Mouse (Mus musculus): ENCODE measurements around the gene Olfr635. TPM values are rescaled to one million over a fixed set of nuclear protein-coding genes. Genes with fewer than 3 reads are reported as not detected.
"Not testable (repeated sequence)": the region's sequence is repeated elsewhere in the genome, so short reads cannot be mapped to it uniquely, and the experiment has no call there.

The Olfr635 gene
- polyA plus RNA-seq (2016; fragmentation: Nextera tagmentation; extraction: Ambion mirVana): not detected in 2 replicates

GRCm38 (mm10) chr7:103970852-103971251, at the start of gene Olfr635:
Gene Olfr635, plus strand, starts transcription at chr7:103971152.
- H3K9me3 ChIP-seq: no peaks in the 10 kb centered on the region
- no peaks in the 10 kb centered on the region for H3K36me3 ChIP-seq
- WGBS: 69% methylated on average over 1 of the region's 1 CpGs
- ATAC-seq (ENCODE audit: insufficient number of reproducible peaks, insufficient read depth, low FRiP score, low TSS enrichment, low read depth): no peak
- H3K9ac ChIP-seq (replicated peaks): no peak within 1 kb of the TSS
- no peak within 1 kb of the TSS for H3K4me2 ChIP-seq
- no peak within 1 kb of the TSS for H3K4me3 ChIP-seq (replicated peaks)
- H3K4me1 ChIP-seq (replicated peaks): no peaks in the 10 kb centered on the region
- no peak within 1 kb of the TSS for H3K27ac ChIP-seq
- H3K27me3 ChIP-seq: no peaks in the 10 kb centered on the region

- no peak within 1 kb of the TSS for H3K4me3 ChIP-seq (replicated peaks)
- H3K4me1 ChIP-seq (replicated peaks): no peaks in the 10 kb centered on the region
- no peaks in the 10 kb centered on the region for H3K27me3 ChIP-seq
- no peak for ATAC-seq (ENCODE audit: insufficient number of reproducible peaks, insufficient read depth, low FRiP score, low TSS enrichment, low read depth)
- no peak within 1 kb of the TSS for H3K9ac ChIP-seq (replicated peaks)
- no peaks in the 10 kb centered on the region for H3K36me3 ChIP-seq
- no peak within 1 kb of the TSS for H3K27ac ChIP-seq
- H3K9me3 ChIP-seq: no peaks in the 10 kb centered on the region
- no peak within 1 kb of the TSS for H3K4me2 ChIP-seq
Measured at GRCm38 (mm10) chr7:103928525-103928924, 42.4 kb upstream of the Olfr635 start, which contains the start of gene Olfr631. Gene Olfr631, plus strand, starts transcription at chr7:103928825.

- ATAC-seq (ENCODE audit: insufficient number of reproducible peaks, insufficient read depth, low FRiP score, low TSS enrichment, low read depth): no peak
- Histone ChIP-seq H3K27ac (no peak within 1 kb of the TSS), H3K9ac (replicated peaks) (no peak within 1 kb of the TSS), H3K4me1 (replicated peaks) (no peaks in the 10 kb centered on the region), H3K4me2 (no peak within 1 kb of the TSS), H3K9me3 (no peaks in the 10 kb centered on the region), H3K4me3 (replicated peaks) (no peak within 1 kb of the TSS), H3K36me3 (no peaks in the 10 kb centered on the region), H3K27me3 (no peaks in the 10 kb centered on the region)
- 73% methylated on average over 2 of the region's 2 CpGs for WGBS
Measured at GRCm38 (mm10) chr7:103934264-103934663, 36.7 kb upstream of the Olfr635 start, which contains the start of gene Olfr632. Gene Olfr632, plus strand, starts transcription at chr7:103934347.

GRCm38 (mm10) chr7:103942730-103943129, 28.2 kb upstream of the Olfr635 start:
- Histone ChIP-seq H3K27ac (no peak overlapping the region), H3K36me3 (no peaks in the 10 kb centered on the region), H3K27me3 (no peaks in the 10 kb centered on the region), H3K9me3 (no peaks in the 10 kb centered on the region), H3K4me1 (replicated peaks) (no peaks in the 10 kb centered on the region), H3K9ac (replicated peaks) (no peak overlapping the region), H3K4me2 (no peak overlapping the region), H3K4me3 (replicated peaks) (no peak overlapping the region)
- no peak for ATAC-seq (ENCODE audit: insufficient number of reproducible peaks, insufficient read depth, low FRiP score, low TSS enrichment, low read depth)
- 34% methylated on average over 2 of the region's 2 CpGs for WGBS

- ATAC-seq (ENCODE audit: insufficient number of reproducible peaks, insufficient read depth, low FRiP score, low TSS enrichment, low read depth): no peak
Measured at GRCm38 (mm10) chr7:103944137-103944536, 26.8 kb upstream of the Olfr635 start, which contains the start of gene Olfr633. Gene Olfr633, plus strand, starts transcription at chr7:103944437.

GRCm38 (mm10) chr7:103966873-103967272, 4.1 kb upstream of the Olfr635 start:
- not testable (repeated sequence) for H3K9me3 ChIP-seq; ATAC-seq (ENCODE audit: insufficient number of reproducible peaks, insufficient read depth, low FRiP score, low TSS enrichment, low read depth); H3K27ac ChIP-seq; H3K4me1 ChIP-seq (replicated peaks); H3K4me2 ChIP-seq; H3K4me3 ChIP-seq (replicated peaks); H3K36me3 ChIP-seq; H3K9ac ChIP-seq (replicated peaks); H3K27me3 ChIP-seq
- WGBS: 94% methylated on average over 22 of the region's 22 CpGs

More at GRCm38 (mm10) chr7:103944137-103944536, 26.8 kb upstream of the Olfr635 start, which contains the start of gene Olfr633:
- no peak within 1 kb of the TSS for H3K27ac ChIP-seq
- H3K27me3 ChIP-seq: no peaks in the 10 kb centered on the region
- no peaks in the 10 kb centered on the region for H3K4me1 ChIP-seq (replicated peaks)
- H3K9ac ChIP-seq (replicated peaks): no peak within 1 kb of the TSS
- H3K4me3 ChIP-seq (replicated peaks): no peak within 1 kb of the TSS
- no peaks in the 10 kb centered on the region for H3K36me3 ChIP-seq
- H3K9me3 ChIP-seq: no peaks in the 10 kb centered on the region
- H3K4me2 ChIP-seq: no peak within 1 kb of the TSS

GRCm38 (mm10) chr7:103971782-103972181, 830 bp downstream of the Olfr635 start:
- Histone ChIP-seq H3K4me1 (replicated peaks) (no peaks in the 10 kb centered on the region), H3K27me3 (no peaks in the 10 kb centered on the region), H3K27ac (no peak overlapping the region), H3K9me3 (no peaks in the 10 kb centered on the region), H3K4me2 (no peak overlapping the region), H3K36me3 (no peaks in the 10 kb centered on the region), H3K9ac (replicated peaks) (no peak overlapping the region), H3K4me3 (replicated peaks) (no peak overlapping the region)
- ATAC-seq (ENCODE audit: insufficient number of reproducible peaks, insufficient read depth, low FRiP score, low TSS enrichment, low read depth): no peak
- WGBS: 63% methylated on average over 1 of the region's 1 CpGs

GRCm38 (mm10) chr7:103998446-103998845, 27.5 kb downstream of the Olfr635 start, which contains the start of gene Olfr638:
Gene Olfr638, plus strand, starts transcription at chr7:103998746.
- H3K4me1 ChIP-seq (replicated peaks): no peaks in the 10 kb centered on the region
- no peaks in the 10 kb centered on the region for H3K27me3 ChIP-seq
- no peak within 1 kb of the TSS for H3K27ac ChIP-seq
- no peak within 1 kb of the TSS for H3K9ac ChIP-seq (replicated peaks)
- H3K36me3 ChIP-seq: no peaks in the 10 kb centered on the region
- ATAC-seq (ENCODE audit: insufficient number of reproducible peaks, insufficient read depth, low FRiP score, low TSS enrichment, low read depth): no peak
- no peak within 1 kb of the TSS for H3K4me2 ChIP-seq
- no peak within 1 kb of the TSS for H3K4me3 ChIP-seq (replicated peaks)
- H3K9me3 ChIP-seq: no peaks in the 10 kb centered on the region

- H3K36me3 ChIP-seq: no peaks in the 10 kb centered on the region
- H3K9ac ChIP-seq (replicated peaks): no peak overlapping the region
- H3K27ac ChIP-seq: no peak overlapping the region
- H3K4me1 ChIP-seq (replicated peaks): no peaks in the 10 kb centered on the region
- ATAC-seq (ENCODE audit: insufficient number of reproducible peaks, insufficient read depth, low FRiP score, low TSS enrichment, low read depth): no peak
- H3K27me3 ChIP-seq: no peaks in the 10 kb centered on the region
- no peak overlapping the region for H3K4me2 ChIP-seq
- no peak overlapping the region for H3K4me3 ChIP-seq (replicated peaks)
- no peaks in the 10 kb centered on the region for H3K9me3 ChIP-seq
Measured at GRCm38 (mm10) chr7:103999124-103999523, 28.2 kb downstream of the Olfr635 start.

- Histone ChIP-seq H3K36me3 (no peaks in the 10 kb centered on the region), H3K9ac (replicated peaks) (no peak within 1 kb of the TSS), H3K4me3 (replicated peaks) (no peak within 1 kb of the TSS), H3K27me3 (no peaks in the 10 kb centered on the region), H3K9me3 (no peaks in the 10 kb centered on the region), H3K4me1 (replicated peaks) (no peaks in the 10 kb centered on the region), H3K4me2 (no peak within 1 kb of the TSS), H3K27ac (no peak within 1 kb of the TSS)
- no peak for ATAC-seq (ENCODE audit: insufficient number of reproducible peaks, insufficient read depth, low FRiP score, low TSS enrichment, low read depth)
Measured at GRCm38 (mm10) chr7:104017203-104017602, 46.3 kb downstream of the Olfr635 start, which contains the start of gene Olfr639. Gene Olfr639, minus strand, starts transcription at chr7:104017303.

GRCm38 (mm10) chr7:104018953-104019352, 48.0 kb downstream of the Olfr635 start:
- ATAC-seq (ENCODE audit: insufficient number of reproducible peaks, insufficient read depth, low FRiP score, low TSS enrichment, low read depth): no peak
- Histone ChIP-seq H3K4me1 (replicated peaks) (no peaks in the 10 kb centered on the region), H3K4me3 (replicated peaks) (no peak overlapping the region), H3K36me3 (no peaks in the 10 kb centered on the region), H3K27me3 (no peaks in the 10 kb centered on the region), H3K9ac (replicated peaks) (no peak overlapping the region), H3K4me2 (no peak overlapping the region), H3K27ac (no peak overlapping the region), H3K9me3 (no peaks in the 10 kb centered on the region)
- 84% methylated on average over 1 of the region's 1 CpGs for WGBS

- H3K9me3 ChIP-seq: no peaks in the 10 kb centered on the region
- 87% methylated on average over 6 of the region's 6 CpGs for WGBS
- H3K4me1 ChIP-seq (replicated peaks): no peaks in the 10 kb centered on the region
- no peaks in the 10 kb centered on the region for H3K36me3 ChIP-seq
- H3K4me3 ChIP-seq (replicated peaks): no peak overlapping the region
- H3K27ac ChIP-seq: no peak overlapping the region
- no peak overlapping the region for H3K9ac ChIP-seq (replicated peaks)
- no peak overlapping the region for H3K4me2 ChIP-seq
- no peak for ATAC-seq (ENCODE audit: insufficient number of reproducible peaks, insufficient read depth, low FRiP score, low TSS enrichment, low read depth)
- H3K27me3 ChIP-seq: no peaks in the 10 kb centered on the region
Measured at GRCm38 (mm10) chr7:104021651-104022050, 50.7 kb downstream of the Olfr635 start.
